Mouse (Mus musculus) ovary, postnatal 36 days (tissue): ENCODE measurements around the gene Phf21b.
A peak's percentile ranks its signal among the peaks of the same experiment; 100 is the strongest.
"Not testable (repeated sequence)": the region's sequence is repeated elsewhere in the genome, so short reads cannot be mapped to it uniquely, and the experiment has no call there.

Experiments used
- DNase-seq: peaks from one replicate; pipeline ENCODE4 v3.0.0; 2022; ENCODE audit warnings: low spot score, mixed read lengths

Phf21b gene

DNA sequence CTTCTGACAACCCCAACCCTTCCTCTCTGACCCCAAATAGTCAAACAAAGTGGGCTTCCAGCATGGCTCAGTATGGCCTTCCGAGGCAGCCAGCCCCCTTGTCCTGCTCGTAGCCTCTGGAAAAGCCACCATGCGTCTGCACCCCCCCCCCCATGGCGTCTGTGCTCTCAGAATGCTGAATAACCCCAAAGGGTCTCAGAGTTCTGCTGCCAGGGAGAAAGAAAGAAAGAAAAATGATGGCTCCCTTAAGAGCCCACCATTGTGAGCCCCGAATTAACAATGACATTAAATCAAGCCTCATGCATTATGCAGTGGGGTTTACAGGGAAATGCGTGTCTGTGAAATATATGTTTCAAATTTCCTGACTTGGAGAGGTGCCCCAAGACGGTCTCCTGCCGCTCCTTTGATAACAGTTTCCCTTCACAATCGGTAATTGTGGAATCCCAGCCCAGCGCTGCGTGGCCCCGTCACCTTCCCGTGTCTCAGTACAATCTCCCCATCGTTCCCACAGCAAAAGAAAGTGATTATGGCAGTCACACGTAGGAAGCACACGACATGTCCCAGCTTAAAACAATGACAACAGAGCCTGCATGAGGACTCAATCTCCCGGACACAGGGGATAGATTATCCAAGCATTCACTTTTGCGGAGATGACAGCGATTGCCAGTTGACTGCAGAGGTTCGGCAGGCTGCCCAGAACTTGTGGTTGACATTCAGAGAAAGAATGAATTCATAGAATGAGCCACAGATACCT, 80.3 kb downstream of the Phf21b start:
- DNase-seq = no peak

DNA sequence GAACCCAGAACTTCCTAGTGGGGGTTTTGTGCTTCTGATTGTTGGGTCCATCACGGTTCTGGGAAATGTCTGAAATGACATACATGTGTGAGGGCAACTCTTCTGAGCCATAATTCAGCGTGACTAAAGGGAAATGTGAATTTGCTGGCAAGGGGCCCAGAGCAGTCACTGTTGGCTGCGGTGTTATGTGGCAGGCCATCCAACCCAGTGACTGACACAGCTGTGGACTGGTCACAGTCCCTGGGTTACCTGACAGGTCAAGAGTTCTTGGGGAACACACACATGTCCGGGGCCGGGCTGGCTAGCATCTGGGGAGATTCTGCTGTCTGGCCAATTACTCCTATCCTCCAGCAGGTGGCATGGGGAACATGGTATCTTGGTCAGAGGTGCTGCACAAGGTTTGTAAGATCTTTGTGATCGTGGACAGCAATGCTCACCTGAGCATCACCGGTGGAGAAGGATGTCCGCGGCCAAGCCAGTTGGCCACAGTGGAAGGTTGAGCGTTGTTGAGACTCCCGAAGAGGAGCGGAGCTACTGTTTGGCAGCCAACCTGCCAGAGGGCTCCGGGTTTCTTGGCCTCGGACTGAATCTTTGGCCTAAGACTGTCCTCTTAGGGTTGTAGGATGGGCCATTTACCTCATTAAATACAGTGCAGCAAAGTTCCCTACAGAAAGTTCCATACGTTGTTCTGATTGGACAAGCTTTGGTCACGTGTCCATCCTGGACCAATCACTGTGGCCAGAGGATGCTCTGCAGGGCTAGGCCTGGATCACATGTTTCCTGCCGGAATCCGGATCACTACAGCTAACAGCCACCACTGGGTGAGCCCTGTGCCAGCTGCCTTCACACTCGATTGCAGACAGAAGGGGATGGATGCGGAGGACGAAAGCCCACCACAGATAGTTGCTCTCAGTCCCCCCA, 83.4 kb downstream of the Phf21b start:
- no peak for DNase-seq

DNA sequence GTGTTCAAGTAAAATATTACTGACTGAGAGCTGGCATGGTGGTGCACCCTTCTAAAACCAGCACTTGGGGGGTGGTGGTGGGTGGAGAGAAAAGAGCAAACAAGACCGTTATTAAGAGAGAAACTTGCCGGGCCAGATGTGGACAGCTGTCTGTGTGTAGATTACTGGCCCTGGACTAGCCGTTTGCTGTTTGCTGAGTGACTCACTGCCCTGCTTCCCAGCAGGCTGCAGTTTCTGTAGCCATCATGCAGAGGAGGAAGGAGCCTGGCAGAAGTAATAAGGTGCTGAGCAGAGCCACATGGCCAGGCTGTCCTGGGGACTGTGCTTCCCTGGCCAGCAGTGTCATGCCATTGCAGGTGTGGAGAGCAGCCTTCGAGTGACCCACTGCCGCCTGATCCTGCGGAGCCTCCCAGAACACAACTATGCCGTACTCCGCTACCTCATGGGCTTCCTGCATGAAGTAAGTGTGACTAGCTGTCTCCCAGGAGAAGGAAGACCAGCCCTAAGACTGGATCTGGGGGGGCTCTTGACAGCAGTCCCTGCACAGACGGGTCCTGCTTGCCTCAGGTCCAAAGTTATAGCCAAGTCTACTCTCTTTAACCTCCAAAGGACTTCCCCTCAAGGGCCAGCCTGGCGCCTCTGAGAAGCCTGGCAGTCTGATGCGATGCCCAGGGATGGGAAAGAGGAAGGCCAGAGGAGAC, 86.1 kb downstream of the Phf21b start:
- DNase-seq = no peak

DNA sequence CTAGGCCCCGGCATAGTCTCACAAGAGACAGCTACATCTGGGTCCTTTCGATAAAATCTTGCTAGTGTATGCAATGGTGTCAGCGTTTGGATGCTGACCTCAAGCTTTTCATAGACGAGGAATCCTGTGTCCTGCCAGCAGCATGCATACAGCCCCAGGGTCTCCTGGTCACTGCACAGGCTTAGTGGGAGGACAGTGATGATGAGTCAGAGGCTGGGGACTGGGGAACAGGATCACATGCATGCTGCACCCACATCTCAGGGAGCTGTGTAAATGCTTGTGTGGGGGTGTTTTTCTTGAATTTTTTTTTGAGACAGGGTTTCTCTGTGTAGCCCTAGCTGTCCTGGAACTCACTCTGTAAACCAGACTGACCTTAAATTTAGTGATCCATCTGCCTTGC, 87.3 kb downstream of the Phf21b start:
- not testable (repeated sequence) for DNase-seq

- DNase-seq = peak; percentile 25
Observed at GRCm38 (mm10) chr15:84766621-84767020, 89.2 kb downstream of the Phf21b start.

GRCm38 (mm10) chr15:84763423-84763812, 92.4 kb downstream of the Phf21b start:
- DNase-seq = no peak

DNA sequence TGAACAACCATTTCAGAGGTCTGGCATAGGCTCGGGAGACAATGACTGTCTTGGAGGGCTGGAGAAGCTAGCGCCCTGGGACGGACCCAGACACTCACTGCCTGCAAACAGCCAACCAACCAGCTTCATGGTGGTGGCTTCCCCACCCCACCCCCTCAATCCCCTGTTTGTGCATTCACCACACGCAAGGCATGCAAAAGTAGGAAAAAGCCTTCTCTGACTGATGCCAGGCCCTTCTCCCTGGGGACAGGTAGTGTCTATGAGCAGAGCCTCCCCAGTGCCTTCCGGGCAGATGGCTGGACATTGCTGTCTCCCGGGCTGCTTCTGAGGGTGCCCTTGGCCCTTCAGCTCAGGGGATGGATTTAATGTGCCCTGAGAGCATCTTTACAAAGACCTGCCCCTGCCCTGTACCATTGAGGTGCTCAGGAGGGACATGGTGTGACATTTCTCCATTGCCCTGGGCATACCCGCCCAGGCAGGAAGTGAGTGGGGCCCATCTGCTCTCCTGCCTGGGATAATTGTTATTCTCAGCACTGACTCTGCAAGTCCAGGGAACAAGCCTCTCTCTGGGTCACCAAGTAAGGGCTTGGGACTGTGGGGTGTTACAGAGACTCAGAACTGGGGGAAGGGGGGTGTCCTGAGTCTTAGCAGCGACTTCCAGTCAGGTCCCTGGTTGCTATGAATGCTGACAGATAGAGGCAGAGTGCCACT, 93.0 kb downstream of the Phf21b start:
- DNase-seq = no peak

GRCm38 (mm10) chr15:84758493-84758892, 97.4 kb downstream of the Phf21b start:
- DNase-seq = no peak

DNA sequence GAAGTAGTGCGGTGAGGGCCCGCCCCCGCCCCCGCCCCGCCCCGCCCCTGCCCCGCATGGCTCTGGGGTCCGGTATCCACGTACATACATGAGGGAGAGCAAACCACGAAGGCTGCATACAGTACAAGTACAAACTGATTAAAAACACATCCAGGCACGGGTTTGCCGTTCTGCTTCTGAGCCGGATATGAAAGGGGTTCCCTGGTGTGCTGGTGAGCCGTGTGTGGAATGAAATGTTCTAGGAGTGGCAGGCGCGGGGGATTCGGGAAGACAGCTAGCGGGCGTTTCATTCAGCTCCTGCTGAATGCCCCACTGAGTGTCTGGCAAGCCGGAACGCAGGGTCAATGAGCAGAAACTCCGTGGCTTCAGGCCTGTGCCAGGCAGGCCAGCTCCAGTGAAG, 99.4 kb downstream of the Phf21b start:
- no peak for DNase-seq

GRCm38 (mm10) chr15:84754987-84755386, 100.9 kb downstream of the Phf21b start:
- DNase-seq = peak; percentile 69

DNA sequence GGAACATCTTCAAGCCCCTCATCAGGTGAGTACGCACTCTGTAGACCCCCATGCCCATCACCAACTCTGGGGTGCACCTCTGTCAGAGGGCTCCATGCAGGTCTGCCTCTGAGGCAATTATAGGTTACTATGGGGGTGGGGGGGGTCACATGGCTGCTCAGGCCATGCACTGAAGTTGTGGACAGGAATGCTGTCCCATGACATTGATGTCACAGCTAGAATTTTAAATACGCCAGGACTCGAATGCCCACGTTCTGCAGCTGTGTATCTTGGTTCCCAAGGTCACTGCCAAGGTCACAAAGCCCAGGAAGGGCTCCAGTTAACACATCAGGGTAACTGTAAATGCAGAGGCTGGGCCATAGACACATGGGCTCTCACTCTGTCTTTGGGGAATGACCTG, 110.0 kb downstream of the Phf21b start:
- no peak for DNase-seq

DNA sequence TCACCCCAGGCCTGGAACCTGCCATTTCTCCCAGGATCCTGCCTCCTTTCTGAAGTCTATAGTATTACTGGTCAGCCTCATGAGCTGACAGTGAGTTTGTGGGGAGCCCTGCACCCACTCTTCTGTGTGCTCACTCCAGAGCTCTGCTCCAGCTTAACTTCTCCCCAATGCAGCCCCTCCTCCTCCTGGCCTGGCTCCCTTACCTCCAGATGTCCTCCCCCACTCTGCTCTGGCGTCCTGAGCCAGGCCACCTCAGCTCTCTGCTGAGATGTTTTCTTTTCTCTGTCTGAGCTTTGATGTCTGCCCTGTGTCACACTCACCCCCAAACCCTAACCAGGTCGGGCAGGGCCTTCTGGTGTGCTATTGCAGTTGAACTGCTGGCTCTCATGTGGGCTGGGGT, 111.5 kb downstream of the Phf21b start:
- DNase-seq = no peak

- DNase-seq = no peak
Observed at GRCm38 (mm10) chr15:84743347-84743746, 112.5 kb downstream of the Phf21b start.

DNA sequence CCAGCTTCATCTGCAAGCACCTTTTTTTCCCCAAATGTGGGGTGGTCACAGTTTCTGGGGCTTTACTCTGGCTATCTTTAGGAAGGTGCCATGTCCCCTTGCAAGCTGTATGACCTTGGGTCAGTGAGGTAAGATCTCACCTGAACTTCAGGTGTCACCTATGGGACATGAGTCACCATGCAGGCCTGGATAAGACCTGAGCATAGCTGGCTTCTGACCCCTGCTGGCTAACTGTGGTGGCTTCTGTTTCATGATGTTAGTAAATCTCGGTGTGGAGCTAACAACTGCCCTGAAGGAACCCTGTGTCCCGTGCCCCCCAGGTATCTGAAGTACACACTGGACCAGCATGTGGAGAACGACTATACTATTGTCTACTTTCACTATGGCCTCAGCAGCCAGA, 114.3 kb downstream of the Phf21b start:
- DNase-seq = no peak

GRCm38 (mm10) chr15:84738246-84738645, 117.6 kb downstream of the Phf21b start:
- no peak for DNase-seq

DNA sequence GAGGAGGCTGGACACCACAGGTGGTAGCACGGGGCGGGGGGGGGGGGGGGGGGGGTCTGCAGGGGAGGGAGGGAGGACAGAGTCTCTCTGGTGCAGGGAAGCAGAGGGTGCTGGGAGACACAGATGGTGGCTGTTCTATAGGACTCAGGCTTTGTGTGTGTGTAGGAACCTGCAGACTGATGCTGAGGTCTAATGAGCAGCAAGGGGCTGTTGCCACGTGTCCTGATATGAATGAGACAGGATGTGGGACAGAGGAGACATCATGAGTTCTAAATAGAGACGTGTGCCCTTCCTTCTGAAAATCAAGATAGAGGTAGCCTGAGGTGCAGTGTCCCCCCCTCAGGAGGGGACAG, 118.9 kb downstream of the Phf21b start:
- DNase-seq = no peak

GRCm38 (mm10) chr15:84736346-84736993, 119.4 kb downstream of the Phf21b start:
- DNase-seq = no peak
